Mouse (Mus musculus) myocyte (in vitro differentiated cells): Measurements from ENCODE around the gene Gm47995. TPM values are rescaled to one million over a fixed set of nuclear protein-coding genes. Genes with fewer than 3 reads are reported as not detected.
"Not testable (repeated sequence)": the region's sequence is repeated elsewhere in the genome, so short reads cannot be mapped to it uniquely, and the experiment has no call there.

Experiments used
- H3K27me3 ChIP-seq: one replicate; pipeline ENCODE4 v1.6.1; 2011; ENCODE audit not compliant: control insufficient read depth, insufficient read depth, insufficient read length
- H3K36me3 ChIP-seq: one replicate; pipeline ENCODE4 v1.6.1; 2011; ENCODE audit not compliant: control insufficient read depth, insufficient read depth
- H3K4me2 ChIP-seq: one replicate; pipeline ENCODE4 v1.6.1; 2011; ENCODE audit warnings: low read depth, control low read depth
- H3K4me3 ChIP-seq: one replicate; pipeline ENCODE4 v1.5.1; 2011; ENCODE audit warnings: mild to moderate bottlenecking, control low read depth, moderate library complexity
- H3K79me2 ChIP-seq: one replicate; pipeline ENCODE4 v1.6.1; 2011; ENCODE audit not compliant: control insufficient read depth, insufficient read depth
- H3ac ChIP-seq: one replicate; pipeline ENCODE4 v1.6.1; 2011; ENCODE audit not compliant: control insufficient read depth, insufficient read length
- CEBPB ChIP-seq: IDR thresholded peaks from 2 replicates; pipeline ENCODE4 v1.6.1; 2011; ENCODE audit warnings: mild to moderate bottlenecking, moderate library complexity; ENCODE audit not compliant: poor library complexity, insufficient read depth, severe bottlenecking
- E2F4 ChIP-seq: IDR thresholded peaks from one replicate; pipeline ENCODE4 v1.6.1; 2011; ENCODE audit warnings: mild to moderate bottlenecking, control low read depth, moderate library complexity; ENCODE audit not compliant: insufficient read depth
- MAX ChIP-seq: IDR thresholded peaks from one replicate; pipeline ENCODE4 v1.6.1; 2011; ENCODE audit warnings: low read depth, mild to moderate bottlenecking, control low read depth
- MYOD1 ChIP-seq, 3 experiments: IDR thresholded peaks; one replicate each; pipeline ENCODE4 v1.6.1; 2011; ENCODE audit warnings: control low read depth in 2 of 3, low read depth in 2 of 3, mild to moderate bottlenecking in 2 of 3, moderate library complexity in 1 of 3; ENCODE audit not compliant: insufficient read length in 2 of 3, control insufficient read depth in 1 of 3
- MYOG ChIP-seq, 3 experiments: IDR thresholded peaks; one replicate each; pipeline ENCODE4 v1.6.1; 2011; ENCODE audit warnings: control low read depth in 2 of 3, low read depth in 2 of 3, mild to moderate bottlenecking in 2 of 3; ENCODE audit not compliant: insufficient read length in 2 of 3, control insufficient read depth in 1 of 3, insufficient read depth in 1 of 3
- POLR2A ChIP-seq: IDR thresholded peaks from one replicate; pipeline ENCODE4 v1.6.1; 2011; ENCODE audit warnings: low read depth, mild to moderate bottlenecking, control low read depth, moderate library complexity; ENCODE audit not compliant: insufficient read length
- POLR2AphosphoS2 ChIP-seq: IDR thresholded peaks from one replicate; pipeline ENCODE4 v1.6.1; 2011; ENCODE audit warnings: low read depth, control low read depth; ENCODE audit not compliant: insufficient read length
- REST ChIP-seq: IDR thresholded peaks from one replicate; pipeline ENCODE4 v1.6.1; 2011; ENCODE audit warnings: mild to moderate bottlenecking, control low read depth, moderate library complexity; ENCODE audit not compliant: insufficient read depth, insufficient read length
- SRF ChIP-seq: IDR thresholded peaks from one replicate; pipeline ENCODE4 v1.6.1; 2011; ENCODE audit warnings: low read depth; ENCODE audit not compliant: control insufficient read depth, insufficient read length
- TCF12 ChIP-seq: IDR thresholded peaks from one replicate; pipeline ENCODE4 v1.6.1; 2011; ENCODE audit warnings: mild to moderate bottlenecking, control low read depth; ENCODE audit not compliant: poor library complexity, insufficient read depth, severe bottlenecking
- TCF3 ChIP-seq: IDR thresholded peaks from one replicate; pipeline ENCODE4 v1.6.1; 2011; ENCODE audit warnings: low read depth, control low read depth; ENCODE audit not compliant: insufficient read length
- USF1 ChIP-seq: IDR thresholded peaks from one replicate; pipeline ENCODE4 v1.6.1; 2011; ENCODE audit warnings: low read depth, mild to moderate bottlenecking, control low read depth, moderate library complexity
- polyA plus RNA-seq: library from polyadenylated mRNA; unstranded; fragments of >200 nt; fragmentation: generic; extraction: Trizol; gene quantifications from one replicate; pipeline ENCODE4 v1.2.1, GENCODE M21; 2012; ENCODE audit warnings: missing spikeins

The Gm47995 gene
- polyA plus RNA-seq, 1 experiment, result 0.23 TPM

DNA sequence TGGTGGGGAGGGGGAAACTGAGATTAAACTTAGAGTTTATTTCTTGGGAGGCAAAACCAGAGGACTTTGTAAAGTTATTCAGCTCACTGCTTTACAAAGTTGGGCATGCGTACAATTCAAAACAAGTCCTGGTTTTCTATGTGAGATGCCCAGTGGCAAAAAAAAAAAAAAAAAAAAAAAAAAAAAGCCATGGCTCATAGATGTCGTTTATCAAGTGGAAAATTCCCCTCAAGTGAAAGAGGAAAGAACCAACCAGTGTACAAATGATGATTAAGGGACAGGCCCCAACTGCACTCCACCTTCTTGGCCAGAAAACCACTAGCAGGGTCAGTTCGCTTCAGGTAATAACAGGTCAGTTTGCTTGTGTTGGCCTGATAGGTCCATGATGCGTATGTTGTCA, 9.8 kb upstream of the Gm47995 start:
- H3ac ChIP-seq, result no peak overlapping the region
- no peaks in the 10 kb centered on the region for H3K27me3 ChIP-seq
- TF ChIP-seq MYOD1 (IDR thresholded peaks at IDR 0.05; ENCODE audit: control insufficient read depth in 1 of 3, insufficient read length in 2 of 3, low read depth in 2 of 3), result no peak
- TF ChIP-seq TCF12, result no peak
- no peak for TF ChIP-seq REST
- no peak for TF ChIP-seq POLR2A
- TF ChIP-seq POLR2AphosphoS2, result no peak
- no peak for TF ChIP-seq TCF3
- no peak for TF ChIP-seq MYOG (IDR thresholded peaks at IDR 0.05; ENCODE audit: control insufficient read depth in 1 of 3, insufficient read depth in 1 of 3, insufficient read length in 2 of 3, low read depth in 2 of 3)
- TF ChIP-seq E2F4, result no peak
- TF ChIP-seq CEBPB, result no peak
- TF ChIP-seq SRF, result no peak
- no peak for TF ChIP-seq MAX
- no peak for TF ChIP-seq USF1
- no peaks in the 10 kb centered on the region for H3K79me2 ChIP-seq
- no peaks in the 10 kb centered on the region for H3K36me3 ChIP-seq
- H3K4me3 ChIP-seq, result no peak overlapping the region
- H3K4me2 ChIP-seq, result no peak overlapping the region

DNA sequence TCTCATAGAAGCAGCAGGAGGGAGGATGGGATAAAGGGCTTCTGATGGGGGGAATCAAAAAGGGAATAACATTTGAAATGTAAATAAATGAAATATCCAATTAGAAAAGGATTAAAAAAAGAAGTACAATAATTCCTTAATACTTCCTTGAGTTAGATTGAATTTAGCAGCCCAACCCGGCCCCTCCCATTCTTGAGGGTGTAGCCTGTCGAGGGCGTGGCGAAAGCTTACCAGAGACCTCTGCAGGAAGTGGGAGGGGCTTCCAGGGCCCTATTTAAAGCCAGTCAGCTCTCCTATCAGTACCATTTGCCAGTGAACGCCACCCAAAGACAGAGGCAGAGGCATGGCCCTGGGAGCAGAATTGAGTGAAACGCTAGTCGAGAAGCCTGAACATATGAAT, 6.2 kb upstream of the Gm47995 start, which contains the start of gene Gm8947:
Gm8947 (plus strand) TSS at position 302 of the 400 bp plus-strand sequence.
- not testable (repeated sequence) for H3ac ChIP-seq, H3K4me2 ChIP-seq, H3K79me2 ChIP-seq, H3K4me3 ChIP-seq, H3K27me3 ChIP-seq, H3K36me3 ChIP-seq

- H3K4me3 ChIP-seq, result not testable (repeated sequence)
These were observed 5.5 kb upstream of the Gm47995 start for GRCm38 (mm10) chr1:151192739-151193138.

DNA sequence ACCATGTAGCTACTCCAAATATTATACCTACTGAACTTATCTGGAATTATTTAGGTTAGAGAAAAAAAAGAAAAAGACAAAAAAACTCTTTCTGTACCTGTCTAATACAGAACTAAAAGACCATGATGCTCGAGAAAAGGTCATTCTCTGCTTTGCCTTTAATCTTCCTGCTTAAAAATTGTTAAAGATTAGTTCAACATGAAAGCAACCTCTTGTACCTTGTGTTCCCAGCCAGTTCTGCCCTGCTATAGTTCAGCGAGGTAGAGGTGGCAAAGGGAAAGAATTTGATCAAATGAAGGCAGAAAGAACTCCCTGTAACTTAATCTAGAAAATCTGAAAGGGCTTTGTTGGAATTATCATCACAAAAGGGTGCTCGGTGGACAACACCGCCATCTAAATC, 2.3 kb upstream of the Gm47995 start:
- H3K79me2 ChIP-seq, H3K4me3 ChIP-seq, H3K4me2 ChIP-seq, H3K36me3 ChIP-seq, H3K27me3 ChIP-seq, H3ac ChIP-seq: not testable (repeated sequence)

More at GRCm38 (mm10) chr1:151192739-151193138, 5.5 kb upstream of the Gm47995 start:
- H3K36me3 ChIP-seq, H3ac ChIP-seq, H3K4me2 ChIP-seq, H3K79me2 ChIP-seq, H3K27me3 ChIP-seq: not testable (repeated sequence)

- not testable (repeated sequence) for H3K4me2 ChIP-seq, H3K27me3 ChIP-seq, H3K36me3 ChIP-seq, H3K4me3 ChIP-seq, H3K79me2 ChIP-seq, H3ac ChIP-seq
These were observed 1.6 kb upstream of the Gm47995 start for GRCm38 (mm10) chr1:151196690-151197089.

- not testable (repeated sequence) for H3K4me3 ChIP-seq, H3K36me3 ChIP-seq, H3K27me3 ChIP-seq, H3K4me2 ChIP-seq, H3K79me2 ChIP-seq, H3ac ChIP-seq
These were observed 2.4 kb downstream of the Gm47995 start for GRCm38 (mm10) chr1:151200620-151201019.

- not testable (repeated sequence) for H3K4me3 ChIP-seq, H3K4me2 ChIP-seq, H3K79me2 ChIP-seq, H3K36me3 ChIP-seq, H3ac ChIP-seq, H3K27me3 ChIP-seq
These were observed 4.5 kb downstream of the Gm47995 start for GRCm38 (mm10) chr1:151202771-151203170.

DNA sequence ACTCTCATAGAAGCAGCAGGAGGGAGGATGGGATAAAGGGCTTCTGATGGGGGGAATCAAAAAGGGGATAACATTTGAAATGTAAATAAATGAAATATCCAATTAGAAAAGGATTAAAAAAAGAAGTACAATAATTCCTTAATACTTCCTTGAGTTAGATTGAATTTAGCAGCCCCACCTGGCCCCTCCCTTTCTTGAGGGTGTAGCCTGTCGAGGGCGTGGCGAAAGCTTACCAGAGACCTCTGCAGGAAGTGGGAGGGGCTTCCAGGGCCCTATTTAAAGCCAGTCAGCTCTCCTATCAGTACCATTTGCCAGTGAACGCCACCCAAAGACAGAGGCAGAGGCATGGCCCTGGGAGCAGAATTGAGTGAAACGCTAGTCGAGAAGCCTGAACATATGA, 5.6 kb downstream of the Gm47995 start, which contains the start of gene 3110040M04Rik:
3110040M04Rik (plus strand) TSS at position 304 of the 400 bp plus-strand sequence.
- not testable (repeated sequence) for H3ac ChIP-seq, H3K79me2 ChIP-seq, H3K4me2 ChIP-seq, H3K27me3 ChIP-seq, H3K36me3 ChIP-seq, H3K4me3 ChIP-seq

- H3ac ChIP-seq, H3K4me3 ChIP-seq, H3K4me2 ChIP-seq, H3K79me2 ChIP-seq, H3K36me3 ChIP-seq, H3K27me3 ChIP-seq: not testable (repeated sequence)
These were observed 10.2 kb downstream of the Gm47995 start for GRCm38 (mm10) chr1:151208493-151208892.

GRCm38 (mm10) chr1:151208944-151209343, 10.7 kb downstream of the Gm47995 start:
- not testable (repeated sequence) for H3ac ChIP-seq, H3K4me3 ChIP-seq, H3K79me2 ChIP-seq, H3K4me2 ChIP-seq, H3K27me3 ChIP-seq, H3K36me3 ChIP-seq
